Mouse (Mus musculus) limb, embryonic 11.5 days (tissue): ENCODE data around the gene Skap1. TPM values are rescaled to one million over a fixed set of nuclear protein-coding genes. Genes with fewer than 3 reads are reported as not detected.

Experiments
- ATAC-seq: fragments of 200-750 bp; cut with Nextera tagmentation; 2 replicates; pipeline ENCODE4 v1.8.0; 2017; ENCODE audit warnings: low read depth; ENCODE audit not compliant: insufficient number of reproducible peaks, low FRiP score, low TSS enrichment
- DNase-seq: peaks from one replicate; pipeline ENCODE4 v3.0.0-alpha.2; 2015; ENCODE audit warnings: low spot score
- H3K27ac ChIP-seq: fragments of 300-500 bp; sonication (generic); replicated peaks from 2 replicates; pipeline ENCODE4 v1.5.1; 2014; ENCODE audit warnings: low read depth, mild to moderate bottlenecking, low read length
- H3K27me3 ChIP-seq: fragments of 300-500 bp; sonication (generic); 2 replicates; pipeline ENCODE4 v1.6.1; 2014; ENCODE audit warnings: mild to moderate bottlenecking, low read length, mixed read lengths; ENCODE audit not compliant: control insufficient read depth, insufficient read depth
- H3K36me3 ChIP-seq: fragments of 300-500 bp; sonication (generic); 2 replicates; pipeline ENCODE4 v1.6.1; 2014; ENCODE audit warnings: mild to moderate bottlenecking, low read length, moderate library complexity, mixed read lengths; ENCODE audit not compliant: control insufficient read depth, insufficient read depth
- H3K4me1 ChIP-seq: fragments of 300-500 bp; sonication (generic); 2 replicates; pipeline ENCODE4 v1.6.1; 2014; ENCODE audit warnings: low read length, mixed read lengths; ENCODE audit not compliant: control insufficient read depth, insufficient read depth
- H3K4me2 ChIP-seq: fragments of 300-500 bp; sonication (generic); 2 replicates; pipeline ENCODE4 v1.6.1; 2014; ENCODE audit warnings: low read depth, mild to moderate bottlenecking, moderate library complexity; ENCODE audit not compliant: severe bottlenecking
- H3K4me3 ChIP-seq: fragments of 300-500 bp; sonication (generic); 2 replicates; pipeline ENCODE4 v1.5.1; 2014; ENCODE audit warnings: low read depth, low read length
- H3K9ac ChIP-seq: fragments of 300-500 bp; sonication (generic); 2 replicates; pipeline ENCODE4 v1.6.1; 2014; ENCODE audit warnings: mild to moderate bottlenecking, low read length
- H3K9me3 ChIP-seq: fragments of 300-500 bp; sonication (generic); 2 replicates; pipeline ENCODE4 v1.6.1; 2016; ENCODE audit warnings: low read length; ENCODE audit not compliant: control insufficient read depth
- WGBS: fragments of 180-500 bp; shearing (Covaris S2); extraction: QIAGEN DNeasy Blood & Tissue Kit; methylation state at CpG from one replicate; pipeline ENCODE4 v1.1.7; 2014; 5-methylcytosine and 5-hydroxymethylcytosine counted together
- polyA plus RNA-seq: library from polyadenylated mRNA; unstranded; fragments of >200 nt; fragmentation: Nextera tagmentation; extraction: Ambion mirVana; gene quantifications from 2 replicates; pipeline ENCODE4 v1.2.1, GENCODE M21; 2014

Skap1 gene
- polyA plus RNA-seq: 0.18 and 0.27 TPM in 2 replicates

DNA sequence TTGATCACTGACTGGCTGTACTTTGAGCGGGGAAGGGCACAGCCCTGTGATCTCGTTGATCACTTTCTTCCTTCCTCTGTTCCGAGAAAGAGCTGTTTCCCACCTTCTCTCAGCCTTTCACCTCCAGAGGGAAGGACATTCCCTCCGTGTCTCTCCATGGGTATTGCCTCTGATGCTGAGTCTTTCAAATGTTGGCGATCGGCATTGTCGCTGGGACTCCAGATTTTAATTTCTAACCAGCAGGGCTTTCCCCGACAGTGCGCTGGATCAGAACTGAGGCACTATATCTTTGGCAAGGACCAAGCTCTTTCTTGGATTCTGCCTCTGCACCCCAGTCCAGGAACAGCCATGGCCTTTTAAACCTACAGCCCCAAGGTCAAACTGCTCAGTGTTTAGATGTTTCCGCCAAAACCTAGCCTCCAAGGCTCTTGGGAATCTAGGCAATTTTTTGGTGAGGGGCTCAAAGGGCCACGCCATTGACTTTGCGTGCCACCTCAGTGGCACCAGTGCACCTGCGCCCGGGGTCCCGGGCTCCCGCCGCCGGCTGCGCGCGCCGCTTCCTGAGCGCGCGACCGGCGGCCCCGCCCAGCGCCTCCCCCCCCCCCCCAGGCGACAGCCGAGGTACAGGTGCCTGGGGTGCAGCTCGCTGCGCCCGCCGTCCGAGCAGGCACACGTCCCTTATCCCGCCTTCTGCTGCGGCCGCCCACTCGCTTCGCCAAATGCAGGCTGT is at the start of gene Skap1:
Skap1 (plus strand) TSS at position 608 of the 730 bp plus-strand sequence.
- Histone ChIP-seq H3K27ac (no peak within 1 kb of the TSS), H3K27me3 (peaks cover 38% of the 10 kb centered on the region)

GRCm38 (mm10) chr11:96421074-96421473 is 43.3 kb upstream of the Skap1 start:
- Histone ChIP-seq H3K36me3 (no peaks in the 10 kb centered on the region), H3K9me3 (no peaks in the 10 kb centered on the region), H3K4me1 (peaks cover 10% of the 10 kb centered on the region; the same call in 1 of the 2 replicates), H3K4me3 (no peak overlapping the region), H3K4me2 (no peak overlapping the region), H3K27me3 (peaks cover 16% of the 10 kb centered on the region), H3K27ac (no peak overlapping the region), H3K9ac (no peak overlapping the region)
- WGBS: 17% methylated on average over 5 of the region's 5 CpGs
- DNase-seq: no peak
- ATAC-seq: no peak

More for the DNA sequence above, at the start of gene Skap1:
- ATAC-seq: no peak
- H3K36me3 ChIP-seq: no peaks in the 10 kb centered on the region
- 5% methylated on average over 36 of the region's 42 CpGs for WGBS
- no peak for DNase-seq
- H3K4me3 ChIP-seq: 0 out of 2 replicates have a peak within 1 kb of the TSS, but pooled peaks have one; percentile 7
- H3K9ac ChIP-seq: no peak within 1 kb of the TSS
- H3K4me1 ChIP-seq: peaks cover 5% of the 10 kb centered on the region; the same call in 1 of the 2 replicates
- H3K9me3 ChIP-seq: no peaks in the 10 kb centered on the region
- H3K4me2 ChIP-seq: peak within 1 kb of the TSS; percentile 40

DNA sequence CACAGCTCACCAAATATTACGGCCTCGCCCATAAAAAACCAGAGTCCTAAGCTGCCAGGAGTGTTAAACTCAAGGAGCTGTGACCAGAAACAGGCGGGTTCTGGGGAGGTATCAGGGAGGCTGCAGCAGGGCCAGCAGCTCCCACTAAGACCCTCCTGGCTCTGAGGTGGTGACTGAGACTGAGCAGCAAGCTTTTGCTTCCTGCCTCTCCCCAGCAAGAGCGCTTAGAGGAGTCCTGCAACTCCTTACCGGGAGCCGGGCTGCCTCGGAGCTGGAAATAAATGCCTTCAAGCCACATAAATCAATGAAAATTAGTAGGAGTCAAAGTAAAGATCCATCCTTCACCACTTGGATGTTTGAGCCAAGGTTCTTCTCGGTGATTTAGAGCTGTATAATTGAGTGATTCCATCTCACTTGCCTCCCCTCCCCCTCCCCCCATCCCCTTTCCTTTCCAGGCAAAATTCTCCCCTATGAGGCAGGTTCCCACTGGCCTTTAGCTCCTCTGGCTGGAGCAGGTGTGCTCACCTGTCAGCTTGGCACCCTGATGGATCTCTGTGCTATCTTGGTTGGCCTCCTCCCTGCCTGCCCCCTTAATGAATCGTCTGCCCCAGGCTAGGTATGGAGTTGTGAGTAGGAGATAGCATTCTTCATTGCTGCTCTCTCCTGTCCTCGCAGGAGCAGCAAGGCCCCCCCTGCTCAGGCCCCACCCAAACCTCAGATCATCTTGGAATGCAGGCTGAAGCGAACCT is 42.7 kb upstream of the Skap1 start:
- no peak overlapping the region for H3K9ac ChIP-seq
- 5% methylated on average over 11 of the region's 11 CpGs for WGBS

DNA sequence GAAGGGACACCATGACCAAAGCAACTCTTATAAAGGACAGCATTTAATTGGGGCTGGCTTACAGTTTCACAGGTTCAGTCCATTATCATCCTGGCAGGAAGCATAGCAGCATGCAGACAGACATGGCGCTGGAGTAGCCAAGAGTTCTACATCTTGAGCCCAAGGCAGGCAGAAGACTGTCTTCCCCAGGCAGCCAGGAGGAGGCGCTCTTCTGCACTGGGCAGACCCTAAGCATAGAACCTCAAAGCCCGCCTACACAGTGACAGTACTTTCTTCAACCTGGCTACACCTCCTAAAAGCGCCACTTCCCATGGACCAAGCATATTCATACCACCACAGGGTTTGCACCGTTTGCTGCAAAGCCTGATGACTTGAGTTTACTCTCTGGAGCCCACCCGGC is 39.2 kb upstream of the Skap1 start:
- no peak overlapping the region for H3K4me2 ChIP-seq
- H3K4me3 ChIP-seq: no peak overlapping the region
- no peaks in the 10 kb centered on the region for H3K9me3 ChIP-seq
- WGBS: 89% methylated on average over 6 of the region's 6 CpGs
- no peaks in the 10 kb centered on the region for H3K36me3 ChIP-seq
- peaks cover 18% of the 10 kb centered on the region for H3K27me3 ChIP-seq
- H3K27ac ChIP-seq: no peak overlapping the region
- H3K9ac ChIP-seq: no peak overlapping the region
- DNase-seq (no peak), ATAC-seq (no peak)
- H3K4me1 ChIP-seq: peaks cover 13% of the 10 kb centered on the region

More for the DNA sequence above, 42.7 kb upstream of the Skap1 start:
- Histone ChIP-seq H3K27me3 (peaks cover 16% of the 10 kb centered on the region), H3K9me3 (no peaks in the 10 kb centered on the region), H3K4me3 (no peak overlapping the region), H3K36me3 (no peaks in the 10 kb centered on the region), H3K4me1 (peaks cover 10% of the 10 kb centered on the region; the same call in 1 of the 2 replicates), H3K27ac (no peak overlapping the region), H3K4me2 (no peak overlapping the region)
- ATAC-seq (peak; percentile 84), DNase-seq (peak; percentile 78)

DNA sequence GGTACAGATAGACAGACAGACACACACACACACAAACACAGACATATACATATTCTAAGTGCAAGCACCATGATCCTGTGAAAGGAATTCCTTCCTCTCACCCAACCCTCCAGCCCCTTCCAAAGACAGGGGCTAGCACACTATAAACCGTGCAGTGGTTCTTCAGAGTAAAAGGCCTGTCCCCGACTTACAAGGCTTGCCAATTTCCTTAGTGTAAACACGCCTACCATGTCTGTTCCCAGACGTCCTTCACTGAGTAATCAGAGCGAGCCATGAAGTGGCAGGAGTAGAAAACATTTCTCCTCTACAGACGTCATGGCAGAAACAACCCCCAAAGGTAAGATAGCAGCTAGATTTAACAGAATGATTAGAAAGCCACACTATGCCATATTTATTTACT is 38.2 kb upstream of the Skap1 start:
- ATAC-seq: no peak
- H3K27me3 ChIP-seq: peaks cover 16% of the 10 kb centered on the region

GRCm38 (mm10) chr11:96426805-96427204 is 37.6 kb upstream of the Skap1 start:
- ATAC-seq (no peak), DNase-seq (no peak)
- peaks cover 2% of the 10 kb centered on the region for H3K4me1 ChIP-seq

More for the DNA sequence above, 38.2 kb upstream of the Skap1 start:
- H3K4me3 ChIP-seq: no peak overlapping the region
- DNase-seq: no peak
- no peak overlapping the region for H3K27ac ChIP-seq
- H3K36me3 ChIP-seq: no peaks in the 10 kb centered on the region
- WGBS: 46% methylated on average over 6 of the region's 6 CpGs
- peaks cover 8% of the 10 kb centered on the region for H3K4me1 ChIP-seq
- H3K9ac ChIP-seq: no peak overlapping the region
- H3K9me3 ChIP-seq: no peaks in the 10 kb centered on the region
- no peak overlapping the region for H3K4me2 ChIP-seq

DNA sequence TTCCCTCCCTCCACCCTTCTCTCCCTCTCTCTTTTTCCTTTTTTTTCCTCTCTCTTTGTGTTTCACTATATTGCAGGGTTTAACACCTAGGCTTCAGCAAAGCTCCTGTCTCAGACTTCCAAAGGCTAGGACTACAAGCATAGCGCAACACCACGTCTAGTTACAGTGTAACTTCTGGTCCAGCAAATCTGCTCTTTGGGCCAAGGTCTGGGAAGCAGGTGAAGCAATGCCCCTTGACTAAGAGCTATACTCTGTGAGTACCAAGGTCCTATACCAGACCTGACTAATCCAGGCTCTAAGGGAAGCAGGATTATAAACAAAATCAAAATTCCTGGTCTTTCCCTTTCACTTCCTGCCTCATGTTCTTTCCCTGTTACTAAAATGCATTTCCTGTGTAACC is 35.3 kb upstream of the Skap1 start:
- ATAC-seq (no peak), DNase-seq (no peak)
- H3K4me2 ChIP-seq: no peak overlapping the region
- H3K27ac ChIP-seq: no peak overlapping the region
- 90% methylated on average over 2 of the region's 2 CpGs for WGBS
- H3K9ac ChIP-seq: no peak overlapping the region
- H3K4me1 ChIP-seq: peaks cover 2% of the 10 kb centered on the region; the same call in 1 of the 2 replicates
- no peaks in the 10 kb centered on the region for H3K36me3 ChIP-seq
- no peaks in the 10 kb centered on the region for H3K9me3 ChIP-seq
- H3K4me3 ChIP-seq: no peak overlapping the region
- H3K27me3 ChIP-seq: peaks cover 15% of the 10 kb centered on the region; the same call in 1 of the 2 replicates

More at GRCm38 (mm10) chr11:96426805-96427204, 37.6 kb upstream of the Skap1 start:
- Histone ChIP-seq H3K4me3 (no peak overlapping the region), H3K27me3 (peaks cover 15% of the 10 kb centered on the region), H3K27ac (no peak overlapping the region), H3K4me2 (no peak overlapping the region), H3K9me3 (no peaks in the 10 kb centered on the region), H3K36me3 (no peaks in the 10 kb centered on the region), H3K9ac (no peak overlapping the region)
- 48% methylated on average over 2 of the region's 2 CpGs for WGBS

DNA sequence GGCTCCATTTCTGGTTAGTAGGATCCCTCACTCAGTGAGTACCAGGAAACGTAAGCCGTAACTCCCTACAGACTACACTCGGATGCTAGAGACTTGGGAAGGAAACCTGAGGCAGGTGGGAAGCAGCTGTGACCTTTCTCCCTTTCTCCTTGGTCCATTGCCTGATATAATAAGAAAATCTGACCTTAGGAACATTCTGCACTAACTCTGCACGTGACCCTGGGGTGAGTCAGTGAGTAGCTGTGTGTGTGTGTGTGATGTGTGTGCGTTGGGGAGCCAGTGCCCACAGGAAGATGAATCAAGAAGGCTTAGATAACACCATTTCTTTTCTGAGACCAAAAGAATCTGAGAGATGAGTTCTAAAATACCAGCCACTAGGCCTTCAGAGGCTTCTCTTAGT is 34.5 kb upstream of the Skap1 start:
- no peak overlapping the region for H3K9ac ChIP-seq
- ATAC-seq (no peak), DNase-seq (no peak)
- H3K36me3 ChIP-seq: no peaks in the 10 kb centered on the region
- no peaks in the 10 kb centered on the region for H3K9me3 ChIP-seq
- H3K4me3 ChIP-seq: no peak overlapping the region
- peaks cover 2% of the 10 kb centered on the region; the same call in 1 of the 2 replicates for H3K4me1 ChIP-seq
- H3K4me2 ChIP-seq: no peak overlapping the region
- H3K27ac ChIP-seq: no peak overlapping the region
- WGBS: 66% methylated on average over 5 of the region's 5 CpGs
- peaks cover 11% of the 10 kb centered on the region; the same call in 1 of the 2 replicates for H3K27me3 ChIP-seq
